Mouse (Mus musculus): ENCODE results near the gene Sp6.

- TF ChIP-seq CTCF (conservative IDR thresholded peaks at IDR 0.05; ENCODE audit: insufficient read depth, insufficient read length, low read depth, low read length) (no peak), POLR2A (IDR thresholded peaks at IDR 0.05; ENCODE audit: low read depth, low read length) (no peak)
Measured at GRCm38 (mm10) chr11:97074235-97074634, 61.0 kb downstream of the Sp6 start.

Measured in kidney, adult 2 months (tissue).